Mouse (Mus musculus): ENCODE results near the gene Slc4a10. TPM values are rescaled to one million over a fixed set of nuclear protein-coding genes. Genes with fewer than 3 reads are reported as not detected.

Slc4a10 gene
- total and polyA plus RNA-seq, 2 experiments from 2014 or later = 27.7 to 65.4 TPM

- no peaks in the 10 kb centered on the region for H3K27me3 ChIP-seq (ENCODE audit: insufficient read depth, low read length)
- no peak for ATAC-seq (ENCODE audit: low FRiP score)
- no peak for DNase-seq (ENCODE audit: low spot score)
- H3K4me2 ChIP-seq (ENCODE audit: low read depth, low read length, poor library complexity, severe bottlenecking) = no peak overlapping the region
- no peaks in the 10 kb centered on the region for H3K36me3 ChIP-seq (ENCODE audit: insufficient read depth, low read length)
- H3K27ac ChIP-seq (ENCODE audit: low read depth, low read length) = no peak overlapping the region
- no peaks in the 10 kb centered on the region for H3K9me3 ChIP-seq (ENCODE audit: low read length)
- no peaks in the 10 kb centered on the region for H3K4me1 ChIP-seq (ENCODE audit: insufficient read depth, low read length)
- no peak overlapping the region for H3K9ac ChIP-seq (replicated peaks; ENCODE audit: low read length, poor library complexity, severe bottlenecking)
- WGBS = 85% methylated on average over 4 of the region's 4 CpGs
- H3K4me3 ChIP-seq (ENCODE audit: low read depth, low read length) = no peak overlapping the region
- no peak for TF ChIP-seq CTCF (IDR thresholded peaks at IDR 0.05)
These were observed 317.3 kb downstream of the Slc4a10 start for GRCm38 (mm10) chr2:62363606-62364005.

- no peak for DNase-seq (ENCODE audit: low spot score)
- H3K27ac ChIP-seq (ENCODE audit: low read depth, low read length) = no peak overlapping the region
- H3K9ac ChIP-seq (replicated peaks; ENCODE audit: low read length, poor library complexity, severe bottlenecking) = no peak overlapping the region
- no peak for ATAC-seq (ENCODE audit: low FRiP score)
- no peaks in the 10 kb centered on the region for H3K9me3 ChIP-seq (ENCODE audit: low read length)
- no peaks in the 10 kb centered on the region for H3K27me3 ChIP-seq (ENCODE audit: insufficient read depth, low read length)
- no peaks in the 10 kb centered on the region for H3K36me3 ChIP-seq (ENCODE audit: insufficient read depth, low read length)
- 92% methylated on average over 5 of the region's 5 CpGs for WGBS
- no peaks in the 10 kb centered on the region for H3K4me1 ChIP-seq (ENCODE audit: insufficient read depth, low read length)
- no peak overlapping the region for H3K4me3 ChIP-seq (ENCODE audit: low read depth, low read length)
- no peak for TF ChIP-seq CTCF (IDR thresholded peaks at IDR 0.05)
- no peak overlapping the region for H3K4me2 ChIP-seq (ENCODE audit: low read depth, low read length, poor library complexity, severe bottlenecking)
These were observed 322.2 kb downstream of the Slc4a10 start for GRCm38 (mm10) chr2:62368349-62369053.

GRCm38 (mm10) chr2:62370048-62370447 is 323.8 kb downstream of the Slc4a10 start:
- Histone ChIP-seq H3K27ac (ENCODE audit: low read depth, low read length) (no peak overlapping the region), H3K9me3 (ENCODE audit: low read length) (no peaks in the 10 kb centered on the region), H3K36me3 (ENCODE audit: insufficient read depth, low read length) (no peaks in the 10 kb centered on the region), H3K9ac (replicated peaks; ENCODE audit: low read length, poor library complexity, severe bottlenecking) (no peak overlapping the region), H3K4me2 (ENCODE audit: low read depth, low read length, poor library complexity, severe bottlenecking) (no peak overlapping the region), H3K4me3 (ENCODE audit: low read depth, low read length) (no peak overlapping the region), H3K4me1 (ENCODE audit: insufficient read depth, low read length) (no peaks in the 10 kb centered on the region), H3K27me3 (ENCODE audit: insufficient read depth, low read length) (no peaks in the 10 kb centered on the region)
- TF ChIP-seq CTCF (IDR thresholded peaks at IDR 0.05) = no peak
- no peak for ATAC-seq (ENCODE audit: low FRiP score)
- WGBS = 70% methylated on average over 2 of the region's 2 CpGs
- no peak for DNase-seq (ENCODE audit: low spot score)

- ATAC-seq (ENCODE audit: low FRiP score) (no peak), DNase-seq (ENCODE audit: low spot score) (no peak)
- H3K36me3 ChIP-seq (ENCODE audit: insufficient read depth, low read length) = no peaks in the 10 kb centered on the region
- no peak for TF ChIP-seq CTCF (IDR thresholded peaks at IDR 0.05)
- H3K9me3 ChIP-seq (ENCODE audit: low read length) = no peaks in the 10 kb centered on the region
- H3K27ac ChIP-seq (ENCODE audit: low read depth, low read length) = no peak overlapping the region
- no peak overlapping the region for H3K4me3 ChIP-seq (ENCODE audit: low read depth, low read length)
- H3K4me2 ChIP-seq (ENCODE audit: low read depth, low read length, poor library complexity, severe bottlenecking) = no peak overlapping the region
- WGBS = 73% methylated on average over 11 of the region's 11 CpGs
- H3K27me3 ChIP-seq (ENCODE audit: insufficient read depth, low read length) = no peaks in the 10 kb centered on the region
- H3K9ac ChIP-seq (replicated peaks; ENCODE audit: low read length, poor library complexity, severe bottlenecking) = no peak overlapping the region
- no peaks in the 10 kb centered on the region for H3K4me1 ChIP-seq (ENCODE audit: insufficient read depth, low read length)
These were observed 327.4 kb downstream of the Slc4a10 start for GRCm38 (mm10) chr2:62373692-62374091.

Other genes with a start within 250 kb of the Slc4a10 start
- 1.1 and 1.2 TPM in 2 replicates for gene Tbr1, start 243.5 kb upstream of the Slc4a10 start, total RNA-seq (2014; rRNA removed)
- 0.07 and 0.60 TPM in 2 replicates for gene Tbr1, start 243.5 kb upstream of the Slc4a10 start, polyA plus RNA-seq (2015; fragmentation: Nextera tagmentation; extraction: Ambion mirVana)

Measured in midbrain, postnatal 0 days (tissue).